Mouse (Mus musculus): ENCODE results near the gene Dab2ip.

Dab2ip gene

GRCm38 (mm10) chr2:35598819-35599218, 40.8 kb downstream of the Dab2ip start:
- no peak for DNase-seq

- DNase-seq, result no peak
Measured at GRCm38 (mm10) chr2:35601665-35602064, 43.6 kb downstream of the Dab2ip start.

- no peak for DNase-seq
Measured at GRCm38 (mm10) chr2:35607476-35607875, 49.4 kb downstream of the Dab2ip start.

DNA sequence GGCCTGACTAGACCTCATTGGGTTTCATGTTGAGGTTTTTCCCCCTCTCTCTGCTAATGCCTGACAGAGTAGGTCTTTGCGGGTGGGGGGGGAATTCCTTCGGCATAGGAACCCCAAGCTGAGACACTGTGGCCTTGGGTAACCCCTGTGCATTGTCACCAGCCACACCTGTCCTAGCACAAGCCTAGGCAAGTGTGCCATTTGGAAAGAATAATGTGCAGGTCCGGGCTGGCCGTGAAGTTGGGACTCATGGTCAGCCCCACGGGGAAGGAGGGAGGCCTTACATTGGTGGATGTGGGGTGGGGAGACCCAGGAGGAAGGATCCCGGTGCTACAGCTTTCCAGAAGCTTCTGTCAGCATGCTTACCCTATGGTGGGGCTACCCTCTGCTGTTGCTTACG, 50.8 kb downstream of the Dab2ip start:
- DNase-seq, result no peak

GRCm38 (mm10) chr2:35609317-35609716, 51.3 kb downstream of the Dab2ip start:
- no peak for DNase-seq

- no peak for DNase-seq
Measured at GRCm38 (mm10) chr2:35610168-35610951, 52.3 kb downstream of the Dab2ip start.

DNA sequence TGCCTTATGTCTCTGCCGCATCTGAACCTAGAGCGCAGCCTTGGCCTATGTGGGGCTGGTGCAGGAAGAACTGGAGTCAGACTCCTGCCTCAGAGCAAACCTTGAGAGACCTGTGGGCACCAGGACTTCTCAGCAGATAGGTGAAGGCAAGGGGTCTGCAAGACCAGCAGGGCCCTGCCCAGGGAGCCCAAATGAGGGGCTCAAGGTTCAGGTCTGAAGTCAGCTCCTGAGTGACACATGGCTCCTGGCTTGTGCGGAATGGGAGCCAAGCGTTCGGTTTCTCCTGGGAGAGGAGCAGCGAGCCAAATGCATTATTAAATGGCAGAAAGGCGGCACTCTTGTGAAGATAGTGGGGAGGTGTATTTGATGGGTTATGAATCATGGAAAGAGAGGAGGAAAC, 52.9 kb downstream of the Dab2ip start:
- no peak for DNase-seq

DNA sequence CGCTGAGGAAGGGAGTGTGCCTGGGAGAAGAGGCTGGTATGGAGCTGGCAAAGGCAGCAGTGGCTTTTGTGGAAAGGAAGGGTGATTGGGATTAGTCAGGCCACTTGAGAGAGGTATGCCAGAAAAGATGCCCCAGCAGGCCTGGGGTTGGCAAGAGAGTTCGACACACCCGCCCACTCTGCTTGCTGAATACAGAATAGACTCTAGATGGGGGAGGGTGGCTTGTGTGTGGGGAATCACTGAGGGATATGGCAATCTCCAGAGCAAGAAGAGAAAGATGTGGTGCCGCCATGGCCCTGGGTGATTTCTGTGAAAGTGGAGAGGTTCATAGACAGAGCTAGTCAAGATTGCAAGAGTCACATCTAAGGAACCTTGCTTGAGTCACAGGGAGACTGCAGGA, 53.6 kb downstream of the Dab2ip start:
- no peak for DNase-seq

GRCm38 (mm10) chr2:35612297-35612696, 54.2 kb downstream of the Dab2ip start:
- DNase-seq, result no peak

GRCm38 (mm10) chr2:35613946-35614353, 55.9 kb downstream of the Dab2ip start:
- peak; percentile 72 for DNase-seq

DNA sequence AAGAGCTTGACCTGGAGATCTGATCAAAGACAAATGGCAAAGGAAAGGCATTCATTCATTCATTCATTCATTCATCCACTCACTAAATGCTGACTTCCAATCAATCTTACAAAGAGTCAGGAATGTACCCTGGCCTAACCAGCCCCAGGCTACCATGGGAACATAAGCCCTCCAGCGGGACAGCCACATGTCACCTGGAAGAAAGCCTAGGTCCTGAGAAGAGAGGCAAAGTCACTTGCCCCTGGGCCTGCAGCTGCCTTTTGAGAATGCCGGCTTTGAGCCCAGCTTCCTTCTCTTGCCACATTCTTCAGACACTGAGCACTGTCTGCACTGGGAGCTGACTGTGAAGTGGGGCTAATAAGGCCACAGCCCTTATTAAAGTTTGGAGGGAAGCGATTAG, 56.3 kb downstream of the Dab2ip start:
- DNase-seq, result no peak

DNA sequence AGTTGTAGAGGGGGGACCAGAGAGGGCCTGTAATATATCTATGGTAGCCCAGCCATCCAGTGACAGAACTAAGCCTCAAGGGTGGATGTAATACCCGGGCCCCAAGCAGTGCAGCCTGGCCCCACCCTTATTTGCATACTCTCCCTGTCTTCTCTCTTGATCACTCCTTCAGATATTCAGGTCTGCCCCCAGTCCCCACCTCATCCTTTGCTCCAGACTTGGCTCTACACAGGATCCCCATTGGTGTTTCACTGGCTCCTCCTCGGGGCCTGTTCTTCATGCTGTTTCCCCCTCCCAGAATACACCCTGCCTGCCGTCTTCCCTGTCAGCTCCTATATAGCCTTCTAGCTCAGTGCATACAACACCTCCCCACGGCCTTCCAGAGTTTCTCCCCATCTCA, 57.3 kb downstream of the Dab2ip start:
- DNase-seq, result no peak

- DNase-seq, result no peak
Measured at GRCm38 (mm10) chr2:35615977-35616376, 57.9 kb downstream of the Dab2ip start.

DNA sequence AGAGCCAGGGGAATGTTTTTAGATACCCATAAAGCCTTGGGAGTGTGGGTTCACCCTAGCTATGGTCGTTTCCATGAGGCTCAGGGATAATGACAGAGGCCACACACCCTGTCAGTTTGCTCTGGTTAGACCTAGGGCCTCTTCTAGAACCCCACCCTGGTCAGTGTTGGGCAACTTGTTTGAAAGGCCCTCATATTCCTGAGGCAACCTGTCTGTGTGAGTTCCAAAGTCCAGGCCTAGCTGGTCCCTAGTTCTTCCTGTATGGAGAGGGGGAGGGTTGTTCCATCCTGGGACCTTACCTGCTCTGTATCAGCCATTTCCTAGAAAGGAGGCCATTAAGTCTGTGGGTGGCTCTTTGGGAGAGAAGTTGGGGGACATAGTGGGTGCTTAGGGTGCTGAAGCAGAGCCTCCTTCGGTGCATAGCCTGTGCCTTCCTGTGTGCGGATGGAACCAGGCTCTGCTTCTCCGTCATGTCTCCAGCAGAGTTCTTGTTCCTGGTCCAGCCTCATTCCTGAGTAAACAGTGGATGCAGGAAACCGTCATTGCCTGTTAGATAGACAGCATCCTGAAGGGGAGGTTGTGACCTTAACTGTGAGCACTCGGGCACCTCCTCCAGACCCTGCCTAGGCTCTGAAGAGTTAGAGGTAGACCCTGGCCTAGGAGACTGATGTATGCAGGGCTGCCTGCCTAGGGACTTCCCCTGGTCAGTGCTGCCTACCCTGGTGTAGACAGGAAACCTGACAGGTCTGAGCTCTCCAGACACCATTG, 59.0 kb downstream of the Dab2ip start:
- peak; percentile 47 for DNase-seq

GRCm38 (mm10) chr2:35618981-35619380, 60.9 kb downstream of the Dab2ip start:
- no peak for DNase-seq

DNA sequence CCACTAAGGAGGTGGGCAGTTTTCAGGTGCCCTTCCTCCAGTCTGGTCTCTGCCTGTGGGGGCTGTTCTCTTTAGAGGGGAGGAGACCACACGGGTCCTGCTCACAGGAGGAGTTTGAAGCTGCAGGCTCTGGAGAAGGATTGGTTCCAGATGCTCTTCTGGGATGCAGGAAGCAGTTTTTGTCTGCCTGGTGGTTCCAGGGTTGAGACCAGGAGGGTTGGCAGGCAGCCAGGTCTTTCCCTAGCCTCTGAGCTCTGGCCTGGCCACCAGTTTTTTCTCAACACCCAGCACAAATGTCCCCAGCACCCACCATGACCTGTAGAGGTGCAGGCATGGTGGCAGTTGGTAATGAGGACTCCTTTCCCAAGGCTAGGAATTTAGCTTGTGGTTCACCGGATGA, 61.5 kb downstream of the Dab2ip start:
- peak; percentile 56 for DNase-seq

- no peak for DNase-seq
Measured at GRCm38 (mm10) chr2:35620364-35621224, 62.5 kb downstream of the Dab2ip start.

GRCm38 (mm10) chr2:35621225-35621519, 63.1 kb downstream of the Dab2ip start:
- no peak for DNase-seq

GRCm38 (mm10) chr2:35621796-35622195, 63.7 kb downstream of the Dab2ip start:
- peak; percentile 84 for DNase-seq

DNA sequence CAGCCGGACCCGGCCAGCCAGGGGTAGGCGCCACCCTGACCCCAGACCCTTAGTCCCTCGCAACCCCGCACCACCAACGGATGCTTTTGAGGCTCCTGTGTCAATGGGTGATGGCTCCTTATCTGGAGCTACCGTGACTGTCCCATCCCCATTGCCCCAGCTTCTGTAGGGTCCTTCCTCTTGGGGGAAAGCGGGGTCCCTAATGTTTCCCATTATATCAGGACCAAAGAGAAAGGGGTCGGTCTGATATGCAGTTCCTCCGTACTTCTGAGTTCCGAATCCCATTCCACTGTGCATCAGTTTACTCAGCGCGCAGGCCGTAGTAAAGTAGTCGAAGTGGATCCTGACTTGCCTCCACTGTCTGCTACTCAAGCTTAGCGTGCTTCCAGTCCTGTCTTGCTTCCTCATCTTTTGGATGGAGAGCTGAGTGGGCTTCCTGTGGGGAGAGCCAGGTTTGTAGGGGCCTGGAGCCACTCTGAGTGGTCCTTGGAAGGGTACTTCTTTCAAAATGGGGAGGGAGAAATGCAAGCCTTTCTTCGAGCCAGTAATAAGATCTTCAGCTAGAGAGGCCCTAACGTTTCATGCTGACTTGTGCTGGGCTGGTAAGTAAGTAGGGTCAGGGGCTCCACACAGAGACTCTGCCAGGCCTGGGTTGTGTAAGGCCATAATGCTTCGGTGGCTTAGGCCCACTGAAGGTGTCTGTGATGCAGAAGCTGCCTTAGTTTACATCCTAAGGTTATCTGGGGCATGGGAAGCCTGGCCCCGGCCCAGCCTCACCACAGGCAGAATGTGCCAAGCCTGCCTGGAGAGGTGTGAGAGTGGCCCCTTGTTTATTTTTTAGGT, 64.4 kb downstream of the Dab2ip start:
- no peak for DNase-seq

DNA sequence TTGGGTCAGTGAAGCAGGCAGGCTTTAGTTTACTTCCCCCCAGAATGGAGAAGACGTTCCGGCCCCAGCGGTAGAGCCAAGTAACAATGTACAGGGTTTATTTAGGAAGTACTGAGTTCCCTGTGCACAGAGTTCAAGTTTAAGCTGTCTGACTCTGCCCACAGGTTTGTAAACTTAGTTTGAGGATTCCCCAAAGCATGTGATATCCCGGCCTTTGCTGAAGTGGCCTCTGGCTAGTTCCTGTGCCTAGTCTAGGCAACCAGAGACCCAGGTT, 65.0 kb downstream of the Dab2ip start:
- no peak for DNase-seq

DNA sequence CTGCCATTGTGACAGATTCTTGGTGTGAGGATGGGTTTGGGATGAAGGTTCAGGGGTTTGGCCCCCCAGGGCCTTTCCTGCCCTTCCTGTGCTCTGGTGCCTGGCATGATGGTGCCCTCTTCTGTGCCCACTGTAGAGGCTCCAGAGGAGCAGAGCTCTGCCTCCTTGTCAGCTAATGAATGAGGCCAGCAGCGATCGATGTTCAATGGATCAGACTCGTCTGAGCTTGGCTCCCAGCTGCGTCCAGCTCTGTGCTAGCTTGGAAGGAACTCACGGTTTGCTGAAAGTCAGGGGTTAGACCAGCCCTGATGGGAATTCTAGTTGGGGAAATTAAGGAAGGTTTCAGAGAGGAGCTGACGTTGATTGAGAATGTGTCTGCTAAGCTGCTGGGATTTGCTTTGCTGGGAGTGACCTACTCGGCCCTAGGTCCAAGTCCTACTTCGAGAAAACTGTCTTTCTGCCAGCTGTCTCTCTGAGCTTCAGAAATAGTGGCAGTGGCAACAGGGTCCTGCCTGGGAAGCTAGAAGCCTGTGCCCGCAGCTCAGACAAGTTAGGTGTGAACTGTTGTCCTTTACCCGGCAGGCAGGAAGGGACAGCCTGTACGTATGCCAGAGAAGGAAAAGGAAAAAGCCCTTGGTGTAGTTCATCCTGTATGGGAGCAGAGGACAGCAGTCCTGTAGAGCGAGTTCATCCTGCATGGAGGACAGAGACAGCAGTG, 65.5 kb downstream of the Dab2ip start:
- peak; percentile 62 for DNase-seq
